Mouse (Mus musculus) CH12.LX (cell line): ENCODE data around the gene Ddn. TPM values are rescaled to one million over a fixed set of nuclear protein-coding genes. Genes with fewer than 3 reads are reported as not detected.

Experiments
- DNase-seq: peaks from one replicate; pipeline ENCODE4 v3.0.0-alpha.2; 2013; ENCODE audit errors: extremely low read depth
- H3K27ac ChIP-seq: 2 replicates; pipeline ENCODE4 v1.5.1; 2012; ENCODE audit warnings: low read depth, mild to moderate bottlenecking, control low read depth, moderate library complexity; ENCODE audit not compliant: insufficient read depth
- H3K27me3 ChIP-seq: replicated peaks from 2 replicates; pipeline ENCODE3; 2012; ENCODE audit warnings: inconsistent platforms
- H3K36me3 ChIP-seq, 2 experiments: replicated peaks in 1 of 2; 2 replicates each; pipeline versions ENCODE3 to v1.6.1; 2012; ENCODE audit warnings: inconsistent platforms in 1 of 2, low read length in 1 of 2, mild to moderate bottlenecking in 1 of 2, mixed read lengths in 1 of 2, moderate library complexity in 1 of 2; ENCODE audit not compliant: control insufficient read depth in 1 of 2, insufficient read depth in 1 of 2
- H3K4me1 ChIP-seq, 2 experiments: 2 replicates each; pipeline ENCODE4 v1.6.1; 2012; ENCODE audit warnings: inconsistent platforms in 1 of 2, moderate library complexity in 1 of 2; ENCODE audit not compliant: insufficient read depth in 2 of 2, control insufficient read depth in 1 of 2
- H3K4me2 ChIP-seq: 2 replicates; pipeline ENCODE4 v1.6.1; 2012; ENCODE audit warnings: low read depth, mild to moderate bottlenecking, control low read depth; ENCODE audit not compliant: poor library complexity, insufficient read depth, severe bottlenecking
- H3K4me3 ChIP-seq, 3 experiments: fragments of 150-350 bp in 1 of 3; sonication (generic) in 1 of 3; replicated peaks in 1 of 3; 2 replicates each; pipeline versions ENCODE3 to v1.5.1; 2011 to 2012; ENCODE audit warnings: low read depth in 2 of 3, low read length in 2 of 3, mild to moderate bottlenecking in 2 of 3, moderate library complexity in 2 of 3, control low read depth in 1 of 3, improper control_type of control experiment in 1 of 3, inconsistent platforms in 1 of 3, mixed read lengths in 1 of 3; ENCODE audit not compliant: poor library complexity in 1 of 3
- H3K79me2 ChIP-seq: replicated peaks from 2 replicates; pipeline ENCODE4 v1.6.1; 2012; ENCODE audit warnings: mild to moderate bottlenecking, moderate library complexity; ENCODE audit not compliant: control insufficient read depth, poor library complexity, insufficient read depth, severe bottlenecking; ENCODE audit errors: extremely low read depth
- H3K9ac ChIP-seq: 2 replicates; pipeline ENCODE4 v1.6.1; 2012; ENCODE audit warnings: low read depth, mild to moderate bottlenecking, control low read depth, moderate library complexity; ENCODE audit not compliant: insufficient read depth
- H3K9me3 ChIP-seq: replicated peaks from 2 replicates; pipeline ENCODE3; 2012; ENCODE audit warnings: low read length, inconsistent platforms, mixed read lengths
- BHLHE40 ChIP-seq: IDR thresholded peaks from 2 replicates; pipeline ENCODE4 v1.6.1; 2011; ENCODE audit warnings: mild to moderate bottlenecking, low read depth, low read length, improper control_type of control experiment
- CHD1 ChIP-seq: IDR thresholded peaks from 2 replicates; pipeline ENCODE4 v1.6.1; 2012; ENCODE audit warnings: low read depth, low read length, improper control_type of control experiment, inconsistent platforms
- CTCF ChIP-seq, 2 experiments: IDR thresholded peaks in 1 of 2; conservative IDR thresholded peaks in 1 of 2; 2 replicates each; pipeline ENCODE4 v1.5.1; 2011 to 2012; ENCODE audit warnings: low read depth in 2 of 2, low read length in 2 of 2, improper control_type of control experiment in 1 of 2, inconsistent platforms in 1 of 2, mild to moderate bottlenecking in 1 of 2, moderate library complexity in 1 of 2
- E2F4 ChIP-seq: IDR thresholded peaks from 2 replicates; pipeline ENCODE4 v1.6.1; 2011; ENCODE audit warnings: low read depth, low read length, improper control_type of control experiment; ENCODE audit not compliant: insufficient replicate concordance
- ELF1 ChIP-seq: IDR thresholded peaks from 2 replicates; pipeline ENCODE4 v1.6.1; 2014; ENCODE audit warnings: low read depth, mild to moderate bottlenecking, inconsistent platforms, low read length, improper control_type of control experiment
- GABPA ChIP-seq: IDR thresholded peaks from 2 replicates; pipeline ENCODE4 v1.6.1; 2012; ENCODE audit warnings: low read depth, low read length, improper control_type of control experiment, inconsistent platforms; ENCODE audit not compliant: insufficient replicate concordance
- JUN ChIP-seq: IDR thresholded peaks from 2 replicates; pipeline ENCODE4 v1.6.1; 2011; ENCODE audit warnings: low read depth, mild to moderate bottlenecking, low read length, improper control_type of control experiment, moderate library complexity; ENCODE audit not compliant: insufficient read depth
- MAZ ChIP-seq: IDR thresholded peaks from 2 replicates; pipeline ENCODE4 v1.6.1; 2012; ENCODE audit warnings: low read depth, mild to moderate bottlenecking, inconsistent platforms, low read length, improper control_type of control experiment, moderate library complexity
- MXI1 ChIP-seq: IDR thresholded peaks from 2 replicates; pipeline ENCODE4 v1.6.1; 2011; ENCODE audit warnings: mild to moderate bottlenecking, low read depth, low read length, improper control_type of control experiment
- NELFE ChIP-seq: IDR thresholded peaks from 2 replicates; pipeline ENCODE4 v1.6.1; 2011; ENCODE audit warnings: low read depth, low read length, improper control_type of control experiment
- NRF1 ChIP-seq: IDR thresholded peaks from 2 replicates; pipeline ENCODE4 v1.6.1; 2014; ENCODE audit warnings: low read depth, mild to moderate bottlenecking, inconsistent platforms, low read length, improper control_type of control experiment, moderate library complexity
- POLR2A ChIP-seq: IDR thresholded peaks from 2 replicates; pipeline ENCODE4 v1.6.1; 2011; ENCODE audit warnings: low read depth, mild to moderate bottlenecking, improper control_type of control experiment, low read length
- POLR2AphosphoS2 ChIP-seq: IDR thresholded peaks from 2 replicates; pipeline ENCODE4 v1.6.1; 2011; ENCODE audit warnings: low read depth, low read length, improper control_type of control experiment
- RAD21 ChIP-seq: IDR thresholded peaks from 2 replicates; pipeline ENCODE4 v1.6.1; 2011; ENCODE audit warnings: low read depth, mild to moderate bottlenecking, low read length, improper control_type of control experiment, moderate library complexity
- RCOR1 ChIP-seq: conservative IDR thresholded peaks from 2 replicates; pipeline ENCODE4 v1.6.1; 2012; ENCODE audit warnings: low read depth, mild to moderate bottlenecking, inconsistent platforms, low read length, improper control_type of control experiment
- TBP ChIP-seq: conservative IDR thresholded peaks from 2 replicates; pipeline ENCODE4 v1.6.1; 2011; ENCODE audit warnings: low read depth, low read length, improper control_type of control experiment
- TCF12 ChIP-seq: IDR thresholded peaks from 2 replicates; pipeline ENCODE4 v1.6.1; 2014; ENCODE audit warnings: low read depth, mild to moderate bottlenecking, inconsistent platforms, low read length, improper control_type of control experiment
- UBTF ChIP-seq: IDR thresholded peaks from 2 replicates; pipeline ENCODE4 v1.6.1; 2012; ENCODE audit warnings: low read depth, mild to moderate bottlenecking, inconsistent platforms, low read length, improper control_type of control experiment, moderate library complexity
- USF2 ChIP-seq: conservative IDR thresholded peaks from 2 replicates; pipeline ENCODE4 v1.6.1; 2011; ENCODE audit warnings: low read depth, low read length, improper control_type of control experiment
- ZC3H11A ChIP-seq: IDR thresholded peaks from 2 replicates; pipeline ENCODE4 v1.6.1; 2012; ENCODE audit warnings: low read depth, mild to moderate bottlenecking, inconsistent platforms, low read length, improper control_type of control experiment
- ZKSCAN1 ChIP-seq: IDR thresholded peaks from 2 replicates; pipeline ENCODE4 v1.6.1; 2012; ENCODE audit warnings: low read depth, inconsistent platforms, low read length, improper control_type of control experiment, borderline replicate concordance
- dilution Hi-C: fragments of 300-500 bp; cut with MboI; formaldehyde crosslinking; loops from 2 replicates; pipeline ENCODE4 v1.14.3; 2020; ENCODE audit warnings: low sequenced_read_pairs; ENCODE audit not compliant: extremely low pct_unique_long_range_greater_than_20kb, extremely low pct_ligation_motif_present
- in situ Hi-C: fragments of 300-500 bp; cut with MboI; formaldehyde crosslinking; loops from 3 replicates; pipeline ENCODE4 v1.14.3; 2019; ENCODE audit warnings: low sequenced_read_pairs, low pct_ligation_motif_present, low pct_unique_long_range_greater_than_20kb, mixed read lengths
- polyA plus RNA-seq: library from polyadenylated mRNA; unstranded; fragments of >175 nt; gene quantifications from 2 replicates; pipeline ENCODE4 v1.2.1, GENCODE M21; 2012; ENCODE audit warnings: low read depth; ENCODE audit not compliant: insufficient read length
- total RNA-seq, 2 experiments: library from RNA; depleted of rRNA; stranded (reverse); fragments of 300-350 nt in 1 of 2; fragments of >200 nt in 1 of 2; gene quantifications; 2 replicates each; pipeline ENCODE4 v1.2.3; 2012 to 2014

Gene Ddn
- total and polyA plus RNA-seq, 3 experiments: 0.04 TPM; not detected in 2

- Histone ChIP-seq H3K27me3 (no peaks in the 10 kb centered on the region), H3K9me3 (no peaks in the 10 kb centered on the region), H3K4me3 (no peak overlapping the region), H3K79me2 (peaks cover 8% of the 10 kb centered on the region; the same call in 1 of the 2 replicates), H3K4me1 (no peaks in the 10 kb centered on the region), H3K27ac (no peak overlapping the region), H3K4me2 (no peak overlapping the region), H3K36me3 (peaks cover 96 to 100% of the 10 kb centered on the region in 2 experiments), H3K9ac (no peak overlapping the region)
- in situ Hi-C loops: no loop called here
- dilution Hi-C loops: no loop called here
- TF ChIP-seq NELFE (no peak), ELF1 (no peak), ZC3H11A (no peak), POLR2AphosphoS2 (no peak), CTCF (conservative IDR thresholded peaks at IDR 0.05 in 1 of 2, IDR thresholded peaks at IDR 0.05 in 1 of 2; ENCODE audit: low read depth in 2 of 2, low read length in 2 of 2) (no peak), RCOR1 (no peak), USF2 (no peak), BHLHE40 (no peak), TBP (no peak), E2F4 (no peak), CHD1 (no peak), MAZ (no peak), GABPA (no peak), RAD21 (no peak), MXI1 (no peak), UBTF (no peak), JUN (no peak), NRF1 (no peak), ZKSCAN1 (no peak), POLR2A (no peak)
- no peak for DNase-seq
Observed at GRCm38 (mm10) chr15:98849165-98849564, 39.9 kb upstream of the Ddn start.

GRCm38 (mm10) chr15:98846140-98846539, 36.9 kb upstream of the Ddn start:
- Histone ChIP-seq H3K4me3 (no peak overlapping the region), H3K36me3 (peaks cover 96 to 100% of the 10 kb centered on the region in 2 experiments), H3K79me2 (peaks cover 8% of the 10 kb centered on the region; the same call in 1 of the 2 replicates), H3K9me3 (no peaks in the 10 kb centered on the region), H3K4me2 (no peak overlapping the region), H3K4me1 (no peaks in the 10 kb centered on the region), H3K27ac (no peak overlapping the region), H3K9ac (no peak overlapping the region), H3K27me3 (no peaks in the 10 kb centered on the region)
- dilution Hi-C loops (no loop called here), in situ Hi-C loops (no loop called here)
- no peak for TF ChIP-seq NELFE
- no peak for TF ChIP-seq TCF12
- TF ChIP-seq USF2: no peak
- DNase-seq: no peak
